Comparison of ENCODE assay signal across 10 mouse cellular contexts in the genomic region with DNA sequence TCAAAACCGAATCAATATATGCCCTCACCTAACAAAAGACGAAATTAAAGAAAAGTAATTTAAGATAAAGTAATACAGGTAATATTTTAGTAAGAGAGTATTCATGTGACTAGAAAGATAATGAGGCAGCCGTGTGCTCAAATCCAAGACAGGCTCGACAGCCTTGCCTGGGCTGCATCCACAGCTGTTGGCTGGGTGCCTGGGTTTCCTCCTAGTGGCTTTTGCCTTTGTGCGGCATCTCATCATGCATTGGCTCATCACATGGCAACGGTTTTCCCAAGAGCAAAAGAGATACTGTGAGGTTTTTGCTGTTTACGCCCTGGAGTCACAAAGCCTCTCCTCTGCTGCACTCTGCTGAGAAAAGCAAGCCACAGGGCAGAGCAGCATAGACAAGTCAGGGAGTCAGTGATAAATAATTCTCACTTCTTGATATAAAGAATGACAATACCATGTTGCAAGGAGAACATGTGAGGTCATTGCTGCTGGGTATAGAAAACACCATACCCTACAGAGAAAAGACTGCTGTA.
DNase-seq lines count a peak whose midpoint lies in the region; ATAC-seq lines count a peak whose summit lies in the region.
"Had no signal": no experiment of that assay in that cellular context is flagged by ENCODE, and none has a peak within 500 bp of the region (broad histone marks: within the 10 kb centered on the region; RNA-seq: fewer than 3 reads in every experiment).

No protein-coding gene starts in this region.

- DNase-seq in adrenal gland, adult (ENCODE audit: inconsistent age in 2 of 2, low spot score in 1 of 2): peak; percentile 23 to 48
- no peak for DNase-seq in adrenal gland, postnatal 4 days (ENCODE audit: low spot score in 2 of 2)
- DNase-seq in left cerebral cortex, postnatal 14 days (ENCODE audit: low spot score in 2 of 2): peak; percentile 47 to 50
- no peak for DNase-seq in left cerebral cortex, adult 11 months (ENCODE audit: low spot score)
- peak; percentile 10 for DNase-seq in cerebellum, adult 9-11 months
- no peak for DNase-seq in urinary bladder, adult 18-20 months (ENCODE audit: low spot score in 2 of 2)
- no peak for DNase-seq in embryo, embryonic 10 days (ENCODE audit: low spot score)

- WGBS in midbrain, embryonic 15.5 days: 58% methylated on average over 7 of the region's 7 CpGs

- peak overlapping the region; percentile 21; the same call in 1 of the 2 replicates for H3K27ac ChIP-seq in midbrain, embryonic 15.5 days
- H3K27ac ChIP-seq: limb, embryonic 13.5 days had no signal

- H3K27me3 ChIP-seq in midbrain, embryonic 15.5 days (replicated peaks): no peaks in the 10 kb centered on the region
- H3K27me3 ChIP-seq: limb, embryonic 13.5 days; Patski had no signal

- H3K9ac ChIP-seq in midbrain, embryonic 15.5 days: no peak overlapping the region
- H3K9ac ChIP-seq: limb, embryonic 13.5 days had no signal

- ATAC-seq in midbrain, embryonic 15.5 days (replicated peaks): peak; percentile 83
- ATAC-seq: Patski had no signal

- H3K36me3 ChIP-seq in midbrain, embryonic 15.5 days (replicated peaks): no peaks in the 10 kb centered on the region
- H3K36me3 ChIP-seq: limb, embryonic 13.5 days had no signal

- intact Hi-C loops in left cerebral cortex, postnatal 14 days (cut with DNase I): no loop called here

- no peak overlapping the region for H3K4me3 ChIP-seq in midbrain, embryonic 15.5 days
- H3K4me3 ChIP-seq: limb, embryonic 13.5 days had no signal

- H3K9me3 ChIP-seq in midbrain, embryonic 15.5 days: no peaks in the 10 kb centered on the region
- H3K9me3 ChIP-seq: limb, embryonic 13.5 days had no signal

- H3K4me1 ChIP-seq in midbrain, embryonic 15.5 days: 0 out of 2 replicates have a peak, but pooled peaks cover 3% of the 10 kb centered on the region
- H3K4me1 ChIP-seq: limb, embryonic 13.5 days had no signal

- H3K4me2 ChIP-seq in midbrain, embryonic 15.5 days: no peak overlapping the region
- H3K4me2 ChIP-seq: limb, embryonic 13.5 days had no signal

Comparison
In these comparisons a context has a peak if more than half of its experiments do, and no peak if none do; other contexts are left out.
1. DNase-seq: peak in adrenal gland, adult (2 of 2), left cerebral cortex, postnatal 14 days (2 of 2) and cerebellum, adult 9-11 months (single experiment); none in adrenal gland, postnatal 4 days (0 of 2), left cerebral cortex, adult 11 months (single experiment), urinary bladder, adult 18-20 months (0 of 2) and embryo, embryonic 10 days (single experiment).